Mouse (Mus musculus) forebrain, embryonic 16.5 days (tissue): ENCODE results near the gene Rhox6. TPM values are rescaled to one million over a fixed set of nuclear protein-coding genes. Genes with fewer than 3 reads are reported as not detected.
"Not testable (repeated sequence)": the region's sequence is repeated elsewhere in the genome, so short reads cannot be mapped to it uniquely, and the experiment has no call there.

ENCODE experiments used
- ATAC-seq: fragments of 200-750 bp; cut with Nextera tagmentation; 2 replicates; pipeline ENCODE4 v1.8.0; 2017; ENCODE audit warnings: mild to moderate bottlenecking, moderate library complexity
- H3K27ac ChIP-seq: fragments of 300-500 bp; sonication (generic); 2 replicates; pipeline ENCODE4 v1.5.1; 2014; ENCODE audit warnings: low read length, control low read depth
- H3K27me3 ChIP-seq: fragments of 300-500 bp; sonication (generic); replicated peaks from 2 replicates; pipeline ENCODE4 v1.6.1; 2014; ENCODE audit warnings: low read length; ENCODE audit not compliant: control insufficient read depth, insufficient read depth
- H3K36me3 ChIP-seq: fragments of 300-500 bp; sonication (generic); 2 replicates; pipeline ENCODE4 v1.6.1; 2014; ENCODE audit not compliant: control insufficient read depth, insufficient read depth
- H3K4me1 ChIP-seq: fragments of 300-500 bp; sonication (generic); replicated peaks from 2 replicates; pipeline ENCODE4 v1.6.1; 2014; ENCODE audit warnings: low read length; ENCODE audit not compliant: control insufficient read depth, insufficient read depth
- H3K4me2 ChIP-seq: fragments of 300-500 bp; sonication (generic); 2 replicates; pipeline ENCODE4 v1.6.1; 2014; ENCODE audit warnings: mild to moderate bottlenecking, low read length, control low read depth
- H3K4me3 ChIP-seq: fragments of 300-500 bp; sonication (generic); replicated peaks from 2 replicates; pipeline ENCODE4 v1.5.1; 2014; ENCODE audit warnings: mild to moderate bottlenecking, low read length, control low read depth
- H3K9ac ChIP-seq: fragments of 300-500 bp; sonication (generic); replicated peaks from 2 replicates; pipeline ENCODE4 v1.6.1; 2014; ENCODE audit warnings: low read depth, low read length, control low read depth
- H3K9me3 ChIP-seq: fragments of 300-500 bp; sonication (generic); 2 replicates; pipeline ENCODE4 v1.6.1; 2016; ENCODE audit warnings: low read length; ENCODE audit not compliant: control insufficient read depth
- WGBS: fragments of 180-500 bp; shearing (Covaris S2); extraction: QIAGEN DNeasy Blood & Tissue Kit; methylation state at CpG from one replicate; pipeline ENCODE4 v1.1.7; 2014; 5-methylcytosine and 5-hydroxymethylcytosine counted together
- polyA plus RNA-seq: library from polyadenylated mRNA; unstranded; fragments of >200 nt; fragmentation: Nextera tagmentation; extraction: Ambion mirVana; gene quantifications from 2 replicates; pipeline ENCODE4 v1.2.1, GENCODE M21; 2015

Rhox6 gene
- polyA plus RNA-seq, result not detected in 2 replicates

DNA sequence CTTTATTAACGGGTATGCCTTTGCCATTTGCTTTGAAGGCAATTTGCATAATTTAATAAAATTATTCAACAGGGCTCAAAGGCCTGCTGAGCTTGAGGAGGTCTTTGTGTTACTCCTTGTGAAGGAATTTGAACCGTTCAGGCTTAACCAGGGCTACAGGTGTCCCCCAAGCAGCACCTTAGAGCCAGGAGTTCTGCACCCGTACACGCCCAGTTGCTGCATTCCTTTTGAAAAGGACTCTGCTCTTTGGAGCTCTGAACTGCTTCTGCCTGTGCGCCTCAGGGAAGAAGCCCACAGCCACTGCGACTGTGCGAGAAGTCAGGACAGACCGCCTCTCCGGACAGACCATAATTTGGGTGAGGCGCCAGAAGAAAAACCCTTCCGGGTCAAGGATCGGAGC lies at the start of gene Rhox6:
Gene Rhox6, plus strand, starts transcription at position 301 of the 400 bp plus-strand sequence.
- not testable (repeated sequence) for ATAC-seq
- WGBS, result 86% methylated on average over 4 of the region's 12 CpGs

DNA sequence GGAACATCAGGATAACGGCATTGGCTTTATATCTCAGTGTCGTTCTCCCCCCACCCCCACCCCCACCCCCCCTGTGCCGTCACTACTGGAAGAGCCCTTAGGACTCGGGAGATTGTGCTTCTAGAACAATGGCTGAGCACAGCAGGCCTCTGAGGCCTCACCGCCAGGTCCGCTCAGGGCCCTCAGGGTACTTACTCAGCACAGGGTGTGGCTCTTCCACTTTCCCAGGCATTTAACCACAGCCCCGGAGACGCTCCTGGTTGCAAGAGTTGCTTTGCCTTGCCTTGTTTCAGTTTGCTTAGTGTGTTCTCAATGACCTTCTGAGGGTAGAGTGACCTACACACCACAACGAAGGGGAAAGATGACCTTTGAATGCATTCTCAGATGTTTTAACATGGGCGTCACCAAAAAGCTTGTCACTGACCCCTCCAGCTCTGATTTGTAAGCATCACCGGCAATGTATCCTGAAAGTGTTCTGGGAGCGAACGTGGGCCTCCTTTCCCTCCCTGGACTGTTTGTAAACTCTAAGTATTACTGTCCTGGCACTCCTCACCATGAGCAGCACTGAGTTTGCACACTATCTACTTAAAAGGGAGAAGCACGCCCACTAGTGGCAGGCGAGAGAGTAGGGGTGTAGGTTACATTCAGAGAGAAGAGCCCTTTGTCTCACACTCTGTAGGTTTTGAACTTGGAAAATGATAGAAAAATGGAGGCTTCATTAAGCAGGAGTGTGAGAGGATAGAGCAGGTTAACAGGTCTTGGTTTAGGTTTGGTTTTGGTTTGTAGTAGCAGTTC lies 19.2 kb upstream of the Rhox6 start:
- no peaks in the 10 kb centered on the region for H3K36me3 ChIP-seq
- no peaks in the 10 kb centered on the region for H3K9me3 ChIP-seq
- H3K9ac ChIP-seq, result no peak overlapping the region
- no peaks in the 10 kb centered on the region for H3K27me3 ChIP-seq
- no peak overlapping the region for H3K4me3 ChIP-seq
- no peaks in the 10 kb centered on the region for H3K4me1 ChIP-seq
- no peak overlapping the region for H3K4me2 ChIP-seq
- no peak for ATAC-seq
- no peak overlapping the region for H3K27ac ChIP-seq
- WGBS, result 77% methylated on average over 15 of the region's 15 CpGs

More for the DNA sequence above, at the start of gene Rhox6:
- H3K4me1 ChIP-seq, H3K9ac ChIP-seq, H3K27me3 ChIP-seq, H3K27ac ChIP-seq, H3K4me3 ChIP-seq, H3K9me3 ChIP-seq, H3K4me2 ChIP-seq, H3K36me3 ChIP-seq: not testable (repeated sequence)

DNA sequence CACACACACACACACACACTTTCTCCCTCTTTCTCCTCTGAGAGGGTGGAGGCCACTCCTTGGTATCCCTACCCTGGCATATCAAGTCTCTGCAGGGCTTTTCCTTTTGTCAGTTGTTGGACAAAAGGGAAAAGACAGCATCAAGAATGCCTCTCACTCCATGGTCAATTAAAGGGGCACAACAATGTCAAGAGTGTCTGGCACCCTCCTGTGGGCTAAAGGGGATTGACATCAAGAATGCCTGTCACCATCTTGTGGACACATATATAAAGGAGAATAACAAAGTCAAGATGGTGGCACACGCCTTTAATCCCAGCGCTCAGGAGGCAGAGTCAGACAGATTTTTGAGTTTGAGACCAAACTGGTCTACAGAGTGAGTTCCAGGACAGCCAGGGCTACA lies 17.3 kb upstream of the Rhox6 start:
- H3K27ac ChIP-seq, result no peak overlapping the region
- no peaks in the 10 kb centered on the region for H3K36me3 ChIP-seq
- no peak overlapping the region for H3K4me3 ChIP-seq
- 72% methylated on average over 2 of the region's 2 CpGs for WGBS
- no peak overlapping the region for H3K4me2 ChIP-seq
- no peaks in the 10 kb centered on the region for H3K27me3 ChIP-seq
- no peak for ATAC-seq
- no peaks in the 10 kb centered on the region for H3K9me3 ChIP-seq
- H3K9ac ChIP-seq, result no peak overlapping the region
- H3K4me1 ChIP-seq, result no peaks in the 10 kb centered on the region

GRCm38 (mm10) chrX:37811179-37811578 lies 15.5 kb upstream of the Rhox6 start:
- H3K36me3 ChIP-seq, result no peaks in the 10 kb centered on the region
- no peak overlapping the region for H3K4me3 ChIP-seq
- no peak overlapping the region for H3K4me2 ChIP-seq
- H3K27ac ChIP-seq, result no peak overlapping the region
- H3K9me3 ChIP-seq, result no peaks in the 10 kb centered on the region
- no peaks in the 10 kb centered on the region for H3K4me1 ChIP-seq
- 28% methylated on average over 5 of the region's 5 CpGs for WGBS
- H3K9ac ChIP-seq, result no peak overlapping the region
- no peaks in the 10 kb centered on the region for H3K27me3 ChIP-seq
- ATAC-seq, result no peak

- H3K27me3 ChIP-seq, result no peaks in the 10 kb centered on the region
- H3K27ac ChIP-seq, result no peak overlapping the region
- H3K9ac ChIP-seq, result no peak overlapping the region
- no peaks in the 10 kb centered on the region for H3K36me3 ChIP-seq
- no peaks in the 10 kb centered on the region for H3K9me3 ChIP-seq
- no peak overlapping the region for H3K4me3 ChIP-seq
- ATAC-seq, result no peak
- 79% methylated on average over 10 of the region's 10 CpGs for WGBS
- H3K4me1 ChIP-seq, result no peaks in the 10 kb centered on the region
- no peak overlapping the region for H3K4me2 ChIP-seq
Measured at GRCm38 (mm10) chrX:37815665-37816064, 11.0 kb upstream of the Rhox6 start.

DNA sequence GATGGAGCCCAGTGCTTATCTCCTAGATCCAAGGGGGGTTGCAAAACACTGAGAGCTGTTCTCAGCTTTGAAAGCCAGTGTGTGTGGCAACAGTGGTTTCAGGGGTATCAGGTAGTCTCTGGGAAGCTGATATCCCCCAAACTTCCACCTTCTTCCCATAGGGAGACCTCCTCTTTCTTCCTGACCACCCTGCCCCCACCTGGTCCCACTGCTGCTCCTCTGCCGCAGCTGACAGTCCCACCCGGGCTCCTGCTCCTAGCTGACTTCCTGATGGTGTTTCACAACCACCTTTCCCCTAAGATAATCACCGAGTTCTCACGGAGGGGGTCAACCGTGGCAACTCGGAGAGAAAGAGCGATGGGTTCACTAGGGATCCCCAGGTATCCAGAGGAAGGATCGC lies 4.7 kb downstream of the Rhox6 start, which contains the start of gene Rhox7a:
Gene Rhox7a, plus strand, starts transcription at position 301 of the 400 bp plus-strand sequence.
- 85% methylated on average over 8 of the region's 8 CpGs for WGBS

GRCm38 (mm10) chrX:37871641-37872040 lies 44.9 kb downstream of the Rhox6 start:
- Histone ChIP-seq H3K27me3 (no peaks in the 10 kb centered on the region), H3K4me1 (no peaks in the 10 kb centered on the region), H3K9me3 (no peaks in the 10 kb centered on the region), H3K27ac (no peak overlapping the region), H3K9ac (no peak overlapping the region), H3K4me3 (no peak overlapping the region), H3K4me2 (no peak overlapping the region), H3K36me3 (no peaks in the 10 kb centered on the region)
- WGBS, result 97% methylated on average over 2 of the region's 2 CpGs
- no peak for ATAC-seq

More for the DNA sequence above, 4.7 kb downstream of the Rhox6 start, which contains the start of gene Rhox7a:
- not testable (repeated sequence) for H3K4me3 ChIP-seq, H3K36me3 ChIP-seq, ATAC-seq, H3K27ac ChIP-seq, H3K9ac ChIP-seq, H3K9me3 ChIP-seq, H3K4me1 ChIP-seq, H3K4me2 ChIP-seq, H3K27me3 ChIP-seq

DNA sequence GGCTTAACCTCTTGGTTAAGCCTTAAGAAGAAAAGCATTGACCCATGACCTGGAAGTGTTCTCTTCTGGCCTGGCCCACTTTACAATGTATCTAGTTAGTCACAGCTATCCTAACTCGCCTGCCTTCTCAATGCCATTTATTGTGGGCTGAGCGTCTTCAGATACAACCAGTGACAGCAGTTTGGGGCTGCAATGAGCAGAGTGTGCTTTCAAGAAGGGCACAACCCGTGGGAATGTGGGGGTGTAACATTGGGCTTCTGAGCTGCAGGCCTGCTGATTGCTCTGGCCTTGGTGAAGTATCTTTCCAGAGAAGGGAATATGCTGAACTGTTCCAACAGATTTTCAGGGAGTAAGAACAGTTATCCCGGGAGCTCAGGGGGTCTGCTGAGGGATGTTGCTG lies 52.1 kb downstream of the Rhox6 start, which contains the start of gene Rhox8:
Gene Rhox8, minus strand, starts transcription at position 101 of the 400 bp plus-strand sequence.
- no peaks in the 10 kb centered on the region for H3K27me3 ChIP-seq
- H3K4me3 ChIP-seq, result no peak within 1 kb of the TSS
- no peak within 1 kb of the TSS for H3K9ac ChIP-seq
- H3K4me2 ChIP-seq, result no peak within 1 kb of the TSS
- ATAC-seq, result no peak
- H3K9me3 ChIP-seq, result no peaks in the 10 kb centered on the region
- H3K27ac ChIP-seq, result no peak within 1 kb of the TSS
- 73% methylated on average over 4 of the region's 4 CpGs for WGBS
- H3K36me3 ChIP-seq, result no peaks in the 10 kb centered on the region
- no peaks in the 10 kb centered on the region for H3K4me1 ChIP-seq
